Mouse (Mus musculus) lung, embryonic 15.5 days (tissue): ENCODE measurements around the gene Mtmr3. TPM values are rescaled to one million over a fixed set of nuclear protein-coding genes. Genes with fewer than 3 reads are reported as not detected.
A peak's percentile ranks its signal among the peaks of the same experiment; 100 is the strongest.
"Not testable (repeated sequence)": the region's sequence is repeated elsewhere in the genome, so short reads cannot be mapped to it uniquely, and the experiment has no call there.

ENCODE experiments used
- ATAC-seq: fragments of 200-750 bp; cut with Nextera tagmentation; 2 replicates; pipeline ENCODE4 v1.8.0; 2017; ENCODE audit warnings: moderate number of reproducible peaks, borderline replicate concordance; ENCODE audit not compliant: low FRiP score, low TSS enrichment; ENCODE audit errors: extremely low read depth
- H3K27ac ChIP-seq: fragments of 300-500 bp; sonication (generic); 2 replicates; pipeline ENCODE4 v1.5.1; 2015; ENCODE audit warnings: moderate library complexity, mild to moderate bottlenecking, inconsistent platforms
- H3K27me3 ChIP-seq: fragments of 300-500 bp; sonication (generic); 2 replicates; pipeline ENCODE4 v1.6.1; 2015; ENCODE audit warnings: inconsistent platforms
- H3K36me3 ChIP-seq: fragments of 300-500 bp; sonication (generic); 2 replicates; pipeline ENCODE4 v1.6.1; 2015; ENCODE audit warnings: inconsistent platforms
- H3K4me1 ChIP-seq: fragments of 300-500 bp; sonication (generic); 2 replicates; pipeline ENCODE4 v1.6.1; 2015; ENCODE audit warnings: inconsistent platforms
- H3K4me2 ChIP-seq: fragments of 300-500 bp; sonication (generic); 2 replicates; pipeline ENCODE4 v1.6.1; 2015; ENCODE audit warnings: inconsistent platforms, mild to moderate bottlenecking, moderate library complexity
- H3K4me3 ChIP-seq: fragments of 300-500 bp; sonication (generic); 2 replicates; pipeline ENCODE4 v1.5.1; 2015; ENCODE audit warnings: mild to moderate bottlenecking, inconsistent platforms
- H3K9ac ChIP-seq: fragments of 300-500 bp; sonication (generic); 2 replicates; pipeline ENCODE4 v1.6.1; 2015; ENCODE audit warnings: inconsistent platforms
- H3K9me3 ChIP-seq: fragments of 300-500 bp; sonication (generic); 2 replicates; pipeline ENCODE4 v1.6.1; 2016; ENCODE audit warnings: inconsistent platforms
- WGBS: fragments of 180-500 bp; shearing (Covaris S2); methylation state at CpG from one replicate; pipeline ENCODE4 v1.1.7; 2015; 5-methylcytosine and 5-hydroxymethylcytosine counted together
- polyA plus RNA-seq: library from polyadenylated mRNA; unstranded; fragments of >200 nt; fragmentation: Nextera tagmentation; extraction: Ambion mirVana; gene quantifications from 2 replicates; pipeline ENCODE4 v1.2.1, GENCODE M21; 2015

Gene Mtmr3
- polyA plus RNA-seq, 1 experiment from 2014 or later = 25.4 TPM

DNA sequence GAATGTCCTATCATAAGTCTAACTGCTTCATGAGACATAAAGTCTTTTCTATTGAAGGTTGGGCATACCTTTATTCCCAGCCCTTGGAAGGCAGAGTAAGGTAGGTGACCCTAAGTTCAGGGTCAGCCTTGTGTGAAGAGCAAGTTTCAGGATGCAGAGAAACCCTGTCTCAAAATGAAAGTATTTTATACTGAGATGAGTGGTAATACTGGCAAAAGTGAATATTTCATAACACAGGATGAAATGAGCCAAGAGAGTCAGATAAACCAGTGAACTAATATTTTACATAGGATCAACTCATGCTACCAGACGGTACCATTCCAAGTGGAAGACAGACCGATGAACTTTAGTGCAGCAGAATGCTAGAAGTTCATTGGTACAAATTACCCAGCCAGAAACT, 3.7 kb upstream of the Mtmr3 start:
- H3K9me3 ChIP-seq = no peaks in the 10 kb centered on the region
- 76% methylated on average over 2 of the region's 2 CpGs for WGBS
- H3K27me3 ChIP-seq = no peaks in the 10 kb centered on the region
- H3K9ac ChIP-seq = no peak overlapping the region
- peaks cover 14% of the 10 kb centered on the region for H3K4me1 ChIP-seq
- ATAC-seq = no peak
- no peak overlapping the region for H3K27ac ChIP-seq
- H3K4me3 ChIP-seq = no peak overlapping the region
- no peak overlapping the region for H3K4me2 ChIP-seq
- H3K36me3 ChIP-seq = no peaks in the 10 kb centered on the region

DNA sequence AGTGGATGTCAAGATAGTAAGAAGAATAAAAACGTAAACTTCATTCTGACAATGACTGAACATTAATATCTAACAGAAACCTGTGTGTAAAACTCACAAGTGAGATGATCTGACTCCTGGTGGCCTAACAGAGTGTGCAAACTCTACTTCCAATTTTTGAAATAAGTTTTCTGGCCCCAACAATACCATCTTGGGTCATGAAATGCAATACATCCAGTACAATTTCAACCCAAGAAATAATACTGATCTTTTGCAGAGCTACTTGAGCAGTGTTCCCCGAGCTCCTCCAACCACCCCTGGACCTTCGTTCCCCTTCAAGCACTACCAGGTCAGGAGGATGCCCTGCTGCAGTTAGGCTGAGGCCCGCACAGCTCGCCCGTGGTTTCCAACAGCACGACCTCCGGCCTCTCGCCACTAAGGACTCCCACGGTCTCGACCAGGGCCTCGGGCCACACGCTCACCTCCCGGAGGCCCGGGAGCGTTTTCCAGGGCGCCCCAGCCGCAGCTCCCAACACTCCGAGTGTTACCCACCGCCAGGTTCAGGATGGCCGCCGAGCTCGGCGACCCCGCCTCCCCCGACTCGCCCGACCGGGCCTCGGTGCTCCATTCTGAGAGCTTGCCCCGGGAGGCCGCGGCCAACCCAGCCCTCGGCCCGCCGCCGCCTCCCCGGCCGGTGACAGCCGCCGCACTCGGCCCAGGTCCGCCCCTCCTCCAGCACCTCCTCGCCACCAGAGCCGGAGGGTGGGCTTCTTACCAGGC, 635 bp downstream of the Mtmr3 start:
- Histone ChIP-seq H3K36me3 (no peaks in the 10 kb centered on the region), H3K4me2 (peak overlapping the region; percentile 58), H3K4me1 (peaks cover 18% of the 10 kb centered on the region), H3K9ac (peak overlapping the region; percentile 93), H3K27me3 (no peaks in the 10 kb centered on the region), H3K9me3 (no peaks in the 10 kb centered on the region), H3K4me3 (peak overlapping the region; percentile 72), H3K27ac (peak overlapping the region; percentile 87)
- under 1% methylated on average over 45 of the region's 45 CpGs for WGBS
- peak; percentile 92 for ATAC-seq

DNA sequence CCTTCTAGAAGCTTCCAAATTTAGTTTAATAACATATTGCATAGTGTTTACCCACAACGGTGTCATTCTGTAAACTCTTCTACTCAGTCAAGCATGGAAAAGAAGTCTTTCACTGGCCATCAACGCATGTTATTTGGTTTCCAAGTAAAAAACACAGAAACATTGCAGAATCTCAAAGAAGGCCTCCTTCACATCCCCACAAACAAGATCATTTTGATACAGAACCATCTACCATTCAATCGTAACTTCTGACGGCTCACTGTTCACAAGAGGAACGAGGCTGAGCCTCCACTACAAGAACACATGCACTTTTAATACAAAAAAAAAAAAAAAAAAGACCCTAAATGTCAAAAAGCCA, 1.2 kb downstream of the Mtmr3 start:
- Histone ChIP-seq H3K27ac (no peak overlapping the region), H3K9me3 (no peaks in the 10 kb centered on the region), H3K27me3 (no peaks in the 10 kb centered on the region), H3K4me1 (peaks cover 18% of the 10 kb centered on the region), H3K4me2 (peak overlapping the region; percentile 58), H3K9ac (peak overlapping the region; percentile 93), H3K4me3 (peak overlapping the region; percentile 72), H3K36me3 (no peaks in the 10 kb centered on the region)
- no peak for ATAC-seq
- WGBS = 21% methylated on average over 5 of the region's 5 CpGs

DNA sequence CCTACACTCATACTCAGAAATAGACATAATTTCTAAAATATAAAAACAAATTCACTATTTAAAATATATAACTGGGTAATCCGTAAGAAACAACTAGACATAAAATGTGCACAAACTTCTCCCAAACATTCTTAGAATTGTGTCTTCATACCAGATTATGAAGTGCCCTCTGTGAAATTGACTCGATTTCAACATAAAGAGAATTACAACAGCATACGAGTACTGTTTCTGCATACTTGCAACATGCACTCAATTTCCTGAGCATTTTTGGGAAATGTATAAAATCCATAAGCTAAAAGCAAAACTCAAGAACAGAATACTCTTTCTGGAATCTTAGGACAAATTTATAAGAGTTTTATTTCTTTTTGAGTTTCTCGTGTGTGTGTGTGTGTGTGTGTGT, 2.9 kb downstream of the Mtmr3 start:
- no peak overlapping the region for H3K27ac ChIP-seq
- H3K27me3 ChIP-seq = no peaks in the 10 kb centered on the region
- WGBS = 78% methylated on average over 4 of the region's 4 CpGs
- H3K4me2 ChIP-seq = no peak overlapping the region
- 0 out of 2 replicates have a peak, but pooled peaks cover 4% of the 10 kb centered on the region for H3K36me3 ChIP-seq
- H3K4me3 ChIP-seq = no peak overlapping the region
- no peak overlapping the region for H3K9ac ChIP-seq
- peaks cover 18% of the 10 kb centered on the region for H3K4me1 ChIP-seq
- ATAC-seq = no peak
- H3K9me3 ChIP-seq = no peaks in the 10 kb centered on the region

- no peaks in the 10 kb centered on the region for H3K27me3 ChIP-seq
- no peak overlapping the region for H3K27ac ChIP-seq
- H3K9me3 ChIP-seq = no peaks in the 10 kb centered on the region
- H3K9ac ChIP-seq = no peak overlapping the region
- ATAC-seq = no peak
- H3K4me2 ChIP-seq = no peak overlapping the region
- WGBS = 47% methylated on average over 2 of the region's 2 CpGs
- no peaks in the 10 kb centered on the region for H3K4me1 ChIP-seq
- H3K4me3 ChIP-seq = no peak overlapping the region
- H3K36me3 ChIP-seq = no peaks in the 10 kb centered on the region
Observed at GRCm38 (mm10) chr11:4578682-4579081, 16.0 kb downstream of the Mtmr3 start.

DNA sequence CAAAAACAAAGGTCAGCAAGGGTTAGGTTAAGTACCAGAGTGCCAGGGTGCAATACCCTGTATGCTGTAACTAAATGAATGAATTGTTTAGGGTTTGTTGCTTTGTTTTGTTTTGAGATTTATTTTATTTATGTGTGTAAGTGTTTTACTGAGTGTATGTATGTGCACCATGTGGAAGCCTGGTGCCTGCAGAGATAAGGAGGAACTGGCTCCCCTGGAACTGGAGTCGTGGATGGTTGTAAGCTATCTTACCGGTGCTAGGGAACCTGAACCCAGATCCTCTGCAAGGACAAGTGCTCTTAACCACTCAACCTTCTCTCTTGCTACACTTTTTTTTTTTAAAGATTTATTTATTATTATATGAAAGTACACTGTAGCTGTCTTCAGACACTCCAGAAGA, 17.6 kb downstream of the Mtmr3 start:
- no peaks in the 10 kb centered on the region for H3K9me3 ChIP-seq
- no peak overlapping the region for H3K4me2 ChIP-seq
- ATAC-seq = no peak
- H3K27ac ChIP-seq = no peak overlapping the region
- H3K36me3 ChIP-seq = no peaks in the 10 kb centered on the region
- no peaks in the 10 kb centered on the region for H3K27me3 ChIP-seq
- H3K4me1 ChIP-seq = no peaks in the 10 kb centered on the region
- 86% methylated on average over 2 of the region's 2 CpGs for WGBS
- H3K4me3 ChIP-seq = no peak overlapping the region
- no peak overlapping the region for H3K9ac ChIP-seq

- not testable (repeated sequence) for H3K9me3 ChIP-seq, H3K36me3 ChIP-seq, ATAC-seq, H3K27me3 ChIP-seq, H3K27ac ChIP-seq, H3K9ac ChIP-seq, H3K4me2 ChIP-seq, H3K4me1 ChIP-seq, H3K4me3 ChIP-seq
- 68% methylated on average over 2 of the region's 2 CpGs for WGBS
Observed at GRCm38 (mm10) chr11:4576090-4576732, 18.5 kb downstream of the Mtmr3 start.

- no peak overlapping the region for H3K27ac ChIP-seq
- peaks cover 3% of the 10 kb centered on the region; the same call in 1 of the 2 replicates for H3K4me1 ChIP-seq
- no peak overlapping the region for H3K9ac ChIP-seq
- no peaks in the 10 kb centered on the region for H3K9me3 ChIP-seq
- 83% methylated on average over 4 of the region's 4 CpGs for WGBS
- no peaks in the 10 kb centered on the region for H3K27me3 ChIP-seq
- ATAC-seq = no peak
- H3K4me2 ChIP-seq = no peak overlapping the region
- H3K4me3 ChIP-seq = no peak overlapping the region
- H3K36me3 ChIP-seq = no peaks in the 10 kb centered on the region
Observed at GRCm38 (mm10) chr11:4571491-4571901, 23.2 kb downstream of the Mtmr3 start.

DNA sequence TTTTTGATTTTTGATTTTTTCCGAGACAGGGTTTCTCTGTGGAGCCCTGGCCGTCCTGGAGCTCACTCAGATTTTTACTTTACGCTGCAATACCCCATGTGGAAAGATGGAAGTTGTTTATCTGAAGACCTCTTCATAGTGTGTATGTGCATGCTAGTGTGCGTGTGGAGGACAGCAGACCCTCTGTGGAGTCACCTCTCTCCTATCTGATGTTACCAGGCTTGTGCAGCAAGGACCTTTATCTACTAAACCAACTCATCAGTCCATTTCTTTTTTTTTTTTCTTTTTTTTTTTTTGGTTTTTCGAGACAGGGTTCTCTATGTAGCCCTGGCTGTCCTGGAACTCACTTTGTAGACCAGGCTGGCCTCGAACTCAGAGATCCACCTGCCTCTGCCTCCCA, 28.3 kb downstream of the Mtmr3 start:
- no peaks in the 10 kb centered on the region for H3K27me3 ChIP-seq
- H3K9me3 ChIP-seq = no peaks in the 10 kb centered on the region
- no peaks in the 10 kb centered on the region; the same call in 1 of the 2 replicates for H3K4me1 ChIP-seq
- 96% methylated on average over 6 of the region's 6 CpGs for WGBS
- H3K9ac ChIP-seq = no peak overlapping the region
- H3K4me3 ChIP-seq = no peak overlapping the region
- no peak overlapping the region for H3K4me2 ChIP-seq
- no peak for ATAC-seq
- H3K27ac ChIP-seq = no peak overlapping the region
- no peaks in the 10 kb centered on the region for H3K36me3 ChIP-seq

GRCm38 (mm10) chr11:4565545-4565944, 29.1 kb downstream of the Mtmr3 start:
- Histone ChIP-seq H3K27me3 (no peaks in the 10 kb centered on the region), H3K4me3 (no peak overlapping the region), H3K9me3 (no peaks in the 10 kb centered on the region), H3K9ac (no peak overlapping the region), H3K4me2 (no peak overlapping the region), H3K4me1 (no peaks in the 10 kb centered on the region), H3K36me3 (no peaks in the 10 kb centered on the region), H3K27ac (no peak overlapping the region)
- 79% methylated on average over 2 of the region's 2 CpGs for WGBS
- no peak for ATAC-seq

- 81% methylated on average over 2 of the region's 2 CpGs for WGBS
- H3K27ac ChIP-seq = no peak overlapping the region
- H3K27me3 ChIP-seq = no peaks in the 10 kb centered on the region
- no peak overlapping the region for H3K4me3 ChIP-seq
- no peaks in the 10 kb centered on the region for H3K9me3 ChIP-seq
- no peak overlapping the region for H3K4me2 ChIP-seq
- ATAC-seq = no peak
- H3K4me1 ChIP-seq = no peaks in the 10 kb centered on the region
- no peak overlapping the region for H3K9ac ChIP-seq
- H3K36me3 ChIP-seq = no peaks in the 10 kb centered on the region
Observed at GRCm38 (mm10) chr11:4553274-4554063, 41.2 kb downstream of the Mtmr3 start.

- Histone ChIP-seq H3K4me2 (no peak overlapping the region), H3K36me3 (no peaks in the 10 kb centered on the region), H3K4me1 (0 out of 2 replicates have a peak, but pooled peaks cover 2% of the 10 kb centered on the region), H3K9ac (no peak overlapping the region), H3K4me3 (no peak overlapping the region), H3K27me3 (no peaks in the 10 kb centered on the region), H3K27ac (no peak overlapping the region), H3K9me3 (no peaks in the 10 kb centered on the region)
- 77% methylated on average over 4 of the region's 4 CpGs for WGBS
- ATAC-seq = no peak
Observed at GRCm38 (mm10) chr11:4547569-4547968, 47.1 kb downstream of the Mtmr3 start.
